Mouse (Mus musculus) left cerebral cortex, postnatal 4 days (tissue): ENCODE data around the gene Chpt1. TPM values are rescaled to one million over a fixed set of nuclear protein-coding genes. Genes with fewer than 3 reads are reported as not detected.
A peak's percentile ranks its signal among the peaks of the same experiment; 100 is the strongest.
"Not testable (repeated sequence)": the region's sequence is repeated elsewhere in the genome, so short reads cannot be mapped to it uniquely, and the experiment has no call there.

Experiments
- DNase-seq: peaks from one replicate; pipeline ENCODE4 v3.0.0-alpha.2; 2022
- intact Hi-C: fragments of 180-260 bp; cut with DNase I; formaldehyde crosslinking; loops from one replicate; pipeline ENCODE4 v1.15.1; 2025
- total RNA-seq, 2 experiments: library from RNA; stranded (reverse); gene quantifications; 2 replicates each; pipeline ENCODE4 v1.2.3; 2021

Gene Chpt1
- total RNA-seq, 2 experiments from 2014 or later = 15.5 to 15.6 TPM

GRCm38 (mm10) chr10:88496864-88497564, 6.9 kb downstream of the Chpt1 start:
- intact Hi-C loops = no loop called here
- no peak for DNase-seq

- intact Hi-C loops = no loop called here
- no peak for DNase-seq
These were observed 8.8 kb downstream of the Chpt1 start for GRCm38 (mm10) chr10:88494959-88495587.

GRCm38 (mm10) chr10:88492658-88493057, 11.2 kb downstream of the Chpt1 start:
- intact Hi-C loops = no loop called here
- DNase-seq = no peak

GRCm38 (mm10) chr10:88491632-88492031, 12.2 kb downstream of the Chpt1 start:
- DNase-seq = no peak
- intact Hi-C loops = no loop called here

GRCm38 (mm10) chr10:88488629-88489028, 15.2 kb downstream of the Chpt1 start:
- no peak for DNase-seq

GRCm38 (mm10) chr10:88482866-88483265, 21.0 kb downstream of the Chpt1 start:
- DNase-seq, intact Hi-C loops: not testable (repeated sequence)

More at GRCm38 (mm10) chr10:88488629-88489028, 15.2 kb downstream of the Chpt1 start:
- intact Hi-C loops = no loop called here

- no peak for DNase-seq
- intact Hi-C loops = no loop called here
These were observed 43.6 kb downstream of the Chpt1 start for GRCm38 (mm10) chr10:88460122-88460820.

GRCm38 (mm10) chr10:88459502-88459992, 44.3 kb downstream of the Chpt1 start, which contains the start of gene Sycp3:
TSS of gene Sycp3 (plus strand) at chr10:88459569.
- no peak for DNase-seq
- intact Hi-C loops = no loop called here

GRCm38 (mm10) chr10:88457816-88458215, 46.1 kb downstream of the Chpt1 start:
- no peak for DNase-seq
- intact Hi-C loops = no loop called here

- intact Hi-C loops = no loop called here
- DNase-seq = no peak
These were observed 51.9 kb downstream of the Chpt1 start for GRCm38 (mm10) chr10:88451990-88452389.

GRCm38 (mm10) chr10:88451221-88451620, 52.7 kb downstream of the Chpt1 start:
- intact Hi-C loops = no loop called here

GRCm38 (mm10) chr10:88441224-88441623, 62.6 kb downstream of the Chpt1 start:
- no peak for DNase-seq

More at GRCm38 (mm10) chr10:88451221-88451620, 52.7 kb downstream of the Chpt1 start:
- DNase-seq = peak; percentile 78

GRCm38 (mm10) chr10:88427998-88428397, 75.9 kb downstream of the Chpt1 start:
- intact Hi-C loops = loop anchor here (2.0 kb wide), 1 partner anchor 47 kb away; no protein-coding TSS in a partner anchor
- no peak for DNase-seq

More at GRCm38 (mm10) chr10:88441224-88441623, 62.6 kb downstream of the Chpt1 start:
- intact Hi-C loops = no loop called here

GRCm38 (mm10) chr10:88426896-88427295, 77.0 kb downstream of the Chpt1 start:
- no peak for DNase-seq
- intact Hi-C loops = loop anchor here (2.0 kb wide), 1 partner anchor 46 kb away; no protein-coding TSS in a partner anchor

GRCm38 (mm10) chr10:88426158-88426816, 77.6 kb downstream of the Chpt1 start:
- intact Hi-C loops = loop anchor here (2.0 kb wide), 1 partner anchor 45 kb away; no protein-coding TSS in a partner anchor
- peak; percentile 32 for DNase-seq

GRCm38 (mm10) chr10:88420655-88421435, 83.0 kb downstream of the Chpt1 start:
- intact Hi-C loops = no loop called here
- no peak for DNase-seq

GRCm38 (mm10) chr10:88420141-88420541, 83.7 kb downstream of the Chpt1 start:
- DNase-seq = no peak
- intact Hi-C loops = no loop called here

- DNase-seq = no peak
- intact Hi-C loops = no loop called here
These were observed 86.2 kb downstream of the Chpt1 start for GRCm38 (mm10) chr10:88417686-88418085.

GRCm38 (mm10) chr10:88412290-88412995, 91.4 kb downstream of the Chpt1 start:
- DNase-seq = peak; percentile 6
- intact Hi-C loops = no loop called here
